Mouse (Mus musculus): ENCODE data around the gene Pigx. TPM values are rescaled to one million over a fixed set of nuclear protein-coding genes. Genes with fewer than 3 reads are reported as not detected.

Pigx gene
- total and polyA plus RNA-seq, 2 experiments from 2014 or later: 44.9 to 61.0 TPM

DNA sequence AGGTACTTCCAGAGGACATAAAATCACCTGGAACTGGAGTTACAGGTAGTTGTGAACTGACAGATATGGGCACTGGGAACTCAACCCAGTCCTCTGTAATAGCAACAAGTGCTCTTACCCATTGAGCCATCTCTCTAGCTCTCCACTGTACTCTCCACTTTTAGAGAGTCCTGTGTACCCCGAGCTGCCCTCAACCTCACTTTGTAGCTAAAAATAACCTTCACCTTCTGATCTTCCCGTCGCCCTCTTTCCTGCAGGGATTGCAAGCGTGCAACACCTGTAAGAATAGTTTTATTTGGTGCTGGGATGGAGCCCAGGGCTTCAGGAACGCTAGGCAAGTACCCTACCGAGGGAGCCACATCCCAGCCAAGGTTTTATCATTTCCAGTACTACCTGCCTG lies 16.2 kb upstream of the Pigx start:
- 19% methylated on average over 6 of the region's 6 CpGs for WGBS
- no peak overlapping the region for H3K4me2 ChIP-seq (ENCODE audit: low read depth, low read length)
- ATAC-seq (ENCODE audit: insufficient read depth, low read depth): no peak

DNA sequence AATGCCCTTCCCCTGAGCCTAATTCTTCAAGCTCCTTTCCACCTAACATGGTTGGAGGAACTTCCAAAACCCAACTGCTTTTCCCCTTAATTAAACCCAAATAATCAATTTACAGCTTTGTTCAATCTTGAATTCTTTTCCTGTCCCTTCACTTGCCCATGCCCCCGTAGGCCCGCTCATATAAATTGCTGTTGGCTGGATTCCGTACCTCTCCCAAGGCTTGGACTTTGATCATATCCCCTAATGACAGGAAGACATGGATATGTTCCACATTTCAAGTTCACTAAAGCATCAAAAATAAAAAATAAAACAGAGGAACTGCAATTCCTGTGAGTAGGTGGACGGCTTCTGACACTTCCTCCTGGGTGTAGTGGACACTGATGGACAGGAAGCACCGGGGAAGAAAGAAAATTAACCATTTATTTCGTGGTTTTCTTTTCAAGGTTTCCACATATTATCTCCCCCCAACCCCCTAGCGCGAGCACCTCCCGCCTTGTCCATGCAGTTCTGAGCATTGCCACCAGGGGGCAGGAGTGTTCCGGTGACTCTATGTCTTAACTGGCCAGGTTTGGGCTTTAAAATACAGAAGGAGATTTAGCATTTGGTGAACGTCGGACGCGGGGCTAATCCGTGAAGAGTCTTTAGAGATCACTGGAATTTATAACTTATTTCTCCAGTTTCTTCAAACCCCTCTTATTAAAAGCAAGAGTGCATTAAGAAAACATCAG lies 15.6 kb upstream of the Pigx start:
- Histone ChIP-seq H3K36me3 (replicated peaks; ENCODE audit: control insufficient read depth, insufficient read depth, low read length) (no peaks in the 10 kb centered on the region), H3K27me3 (ENCODE audit: control insufficient read depth, insufficient read depth, low read length) (no peaks in the 10 kb centered on the region), H3K4me2 (ENCODE audit: low read depth, low read length) (peak overlapping the region; percentile 13; the same call in 1 of the 2 replicates), H3K4me1 (ENCODE audit: control insufficient read depth, insufficient read depth) (no peaks in the 10 kb centered on the region), H3K27ac (ENCODE audit: low read depth) (peak overlapping the region; percentile 6; the same call in 1 of the 2 replicates), H3K9me3 (replicated peaks; ENCODE audit: control insufficient read depth, low read length) (no peaks in the 10 kb centered on the region), H3K9ac (replicated peaks; ENCODE audit: low read depth, low read length) (no peak overlapping the region), H3K4me3 (ENCODE audit: low read depth, low read length) (no peak overlapping the region)
- TF ChIP-seq CTCF (IDR thresholded peaks at IDR 0.05; ENCODE audit: low read depth) (peak; percentile 93), EP300 (IDR thresholded peaks at IDR 0.05; ENCODE audit: low read depth) (no peak)
- ATAC-seq (ENCODE audit: insufficient read depth, low read depth) (0 out of 2 replicates have a peak, but pooled peaks have one; percentile 35), DNase-seq (ENCODE audit: low spot score) (peak; percentile 68)
- 17% methylated on average over 15 of the region's 15 CpGs for WGBS

More for the DNA sequence above, 16.2 kb upstream of the Pigx start:
- Histone ChIP-seq H3K36me3 (replicated peaks; ENCODE audit: control insufficient read depth, insufficient read depth, low read length) (no peaks in the 10 kb centered on the region), H3K9ac (replicated peaks; ENCODE audit: low read depth, low read length) (no peak overlapping the region), H3K4me1 (ENCODE audit: control insufficient read depth, insufficient read depth) (no peaks in the 10 kb centered on the region), H3K9me3 (replicated peaks; ENCODE audit: control insufficient read depth, low read length) (no peaks in the 10 kb centered on the region), H3K4me3 (ENCODE audit: low read depth, low read length) (no peak overlapping the region), H3K27me3 (ENCODE audit: control insufficient read depth, insufficient read depth, low read length) (no peaks in the 10 kb centered on the region), H3K27ac (ENCODE audit: low read depth) (no peak overlapping the region)
- TF ChIP-seq EP300 (IDR thresholded peaks at IDR 0.05; ENCODE audit: low read depth) (no peak), CTCF (IDR thresholded peaks at IDR 0.05; ENCODE audit: low read depth) (no peak)
- no peak for DNase-seq (ENCODE audit: low spot score)

DNA sequence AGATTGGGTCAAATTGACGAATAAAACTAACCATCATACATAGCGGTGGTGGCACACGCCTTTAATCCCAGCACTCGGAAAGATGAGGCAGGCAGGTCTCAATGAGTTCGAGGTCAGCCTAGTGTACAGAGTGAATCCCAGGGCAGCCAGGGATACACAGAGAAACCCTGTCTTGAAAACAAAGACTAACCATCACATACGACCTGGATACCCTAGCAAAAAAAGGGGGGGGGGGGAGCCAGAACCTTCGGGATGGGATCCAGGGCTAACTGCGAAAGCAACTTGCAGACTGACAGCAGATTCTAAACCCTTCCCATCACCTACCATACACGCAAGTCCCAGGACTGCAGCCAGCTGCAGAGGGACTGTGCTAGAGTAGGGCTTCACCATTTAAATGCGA lies 14.9 kb upstream of the Pigx start:
- no peak for ATAC-seq (ENCODE audit: insufficient read depth, low read depth)
- Histone ChIP-seq H3K27ac (ENCODE audit: low read depth) (0 out of 2 replicates have a peak overlapping the region, but pooled peaks have one; percentile 6), H3K4me1 (ENCODE audit: control insufficient read depth, insufficient read depth) (no peaks in the 10 kb centered on the region), H3K4me3 (ENCODE audit: low read depth, low read length) (no peak overlapping the region), H3K36me3 (replicated peaks; ENCODE audit: control insufficient read depth, insufficient read depth, low read length) (no peaks in the 10 kb centered on the region), H3K9ac (replicated peaks; ENCODE audit: low read depth, low read length) (no peak overlapping the region), H3K4me2 (ENCODE audit: low read depth, low read length) (no peak overlapping the region), H3K27me3 (ENCODE audit: control insufficient read depth, insufficient read depth, low read length) (no peaks in the 10 kb centered on the region), H3K9me3 (replicated peaks; ENCODE audit: control insufficient read depth, low read length) (no peaks in the 10 kb centered on the region)
- no peak for TF ChIP-seq EP300 (IDR thresholded peaks at IDR 0.05; ENCODE audit: low read depth)
- TF ChIP-seq CTCF (IDR thresholded peaks at IDR 0.05; ENCODE audit: low read depth): no peak
- no peak for DNase-seq (ENCODE audit: low spot score)
- 80% methylated on average over 10 of the region's 10 CpGs for whole genome bisulfite sequencing

DNA sequence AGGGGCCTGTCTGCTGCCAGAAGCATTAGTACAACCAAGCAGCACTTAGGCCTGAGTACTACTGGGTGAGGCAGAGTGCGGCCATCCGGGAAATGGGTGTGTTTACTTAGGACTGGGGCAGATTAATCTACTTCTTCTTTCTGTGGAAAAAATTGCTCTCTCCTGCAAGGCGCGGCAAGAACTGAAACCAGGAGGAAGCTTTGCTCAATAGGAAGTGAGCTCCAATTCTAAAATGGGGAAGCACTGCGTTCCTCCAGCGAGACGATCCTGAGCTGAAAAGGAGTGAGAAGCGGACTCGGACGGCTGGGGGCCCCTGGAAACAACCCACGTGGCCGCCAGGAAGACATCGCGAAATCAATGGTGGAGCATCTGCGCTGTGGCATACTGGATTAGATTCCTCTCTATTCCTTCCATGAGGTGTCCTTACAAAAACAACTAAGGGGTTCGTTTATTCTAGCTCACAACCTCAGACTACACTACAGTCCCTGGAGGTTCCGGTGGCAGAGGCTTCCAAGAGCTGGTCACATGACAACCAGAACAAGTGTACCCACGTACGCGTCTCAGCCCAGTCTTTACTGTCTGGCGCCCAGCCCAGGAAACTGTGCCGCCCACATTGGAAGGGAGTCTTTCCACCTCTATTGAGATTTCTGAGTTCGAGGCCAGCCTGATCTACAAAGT lies 14.1 kb upstream of the Pigx start:
- H3K27ac ChIP-seq (ENCODE audit: low read depth): peak overlapping the region; percentile 52
- no peaks in the 10 kb centered on the region for H3K4me1 ChIP-seq (ENCODE audit: control insufficient read depth, insufficient read depth)
- H3K4me3 ChIP-seq (ENCODE audit: low read depth, low read length): peak overlapping the region; percentile 12; the same call in 1 of the 2 replicates
- DNase-seq (ENCODE audit: low spot score): peak; percentile 41
- no peaks in the 10 kb centered on the region for H3K27me3 ChIP-seq (ENCODE audit: control insufficient read depth, insufficient read depth, low read length)
- peak overlapping the region; percentile 34; the same call in 1 of the 2 replicates for H3K4me2 ChIP-seq (ENCODE audit: low read depth, low read length)
- peak overlapping the region; percentile 6; the same call in 1 of the 2 replicates for H3K9ac ChIP-seq (replicated peaks; ENCODE audit: low read depth, low read length)
- H3K9me3 ChIP-seq (replicated peaks; ENCODE audit: control insufficient read depth, low read length): no peaks in the 10 kb centered on the region
- peak; percentile 57 for ATAC-seq (ENCODE audit: insufficient read depth, low read depth)
- H3K36me3 ChIP-seq (replicated peaks; ENCODE audit: control insufficient read depth, insufficient read depth, low read length): no peaks in the 10 kb centered on the region
- 38% methylated on average over 23 of the region's 23 CpGs for whole genome bisulfite sequencing
- TF ChIP-seq CTCF (IDR thresholded peaks at IDR 0.05; ENCODE audit: low read depth) (no peak), EP300 (IDR thresholded peaks at IDR 0.05; ENCODE audit: low read depth) (no peak)

DNA sequence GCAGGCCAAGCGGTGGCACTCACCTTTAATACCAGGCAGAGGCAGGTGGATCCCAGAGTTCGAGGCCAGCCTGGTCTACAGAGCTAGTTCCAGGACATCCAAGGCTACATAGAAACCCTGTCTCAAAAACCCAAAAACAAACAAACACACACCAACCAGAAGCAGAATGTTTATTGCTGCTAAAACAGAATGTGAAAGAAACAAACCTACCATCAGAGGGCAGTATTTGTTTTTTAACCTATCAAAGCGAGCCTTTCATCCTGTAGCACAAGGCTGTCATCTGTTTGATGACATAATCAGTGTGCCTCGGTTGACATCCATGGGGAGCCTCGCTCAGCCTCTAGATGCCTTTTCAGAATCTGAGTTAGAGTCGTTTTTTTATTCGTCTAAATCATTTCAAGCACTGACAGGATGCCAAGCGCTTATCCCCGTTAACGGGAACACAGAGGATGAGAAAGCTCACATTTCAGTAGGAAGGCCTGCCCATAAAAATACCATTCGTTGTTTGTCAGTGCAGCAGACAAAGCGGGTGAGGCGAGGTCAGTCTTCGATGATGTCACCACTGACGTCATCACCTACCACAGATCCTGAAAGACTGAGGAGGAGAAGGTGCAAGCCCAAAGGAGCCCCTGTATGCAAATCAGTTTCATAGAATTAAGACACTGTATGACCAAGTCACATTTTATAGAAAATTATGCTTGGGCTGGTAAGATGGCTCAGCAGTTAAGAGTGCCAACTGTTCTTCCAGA lies 11.6 kb upstream of the Pigx start:
- TF ChIP-seq EP300 (IDR thresholded peaks at IDR 0.05; ENCODE audit: low read depth): no peak
- peak; percentile 2; the same call in 1 of the 2 replicates for TF ChIP-seq CTCF (IDR thresholded peaks at IDR 0.05; ENCODE audit: low read depth)
- no peak overlapping the region for H3K4me2 ChIP-seq (ENCODE audit: low read depth, low read length)
- DNase-seq (ENCODE audit: low spot score): no peak
- WGBS: 56% methylated on average over 15 of the region's 15 CpGs
- no peaks in the 10 kb centered on the region for H3K9me3 ChIP-seq (replicated peaks; ENCODE audit: control insufficient read depth, low read length)
- no peaks in the 10 kb centered on the region for H3K27me3 ChIP-seq (ENCODE audit: control insufficient read depth, insufficient read depth, low read length)
- peaks cover 16% of the 10 kb centered on the region; the same call in 1 of the 2 replicates for H3K36me3 ChIP-seq (replicated peaks; ENCODE audit: control insufficient read depth, insufficient read depth, low read length)
- no peak overlapping the region for H3K9ac ChIP-seq (replicated peaks; ENCODE audit: low read depth, low read length)
- no peak overlapping the region for H3K4me3 ChIP-seq (ENCODE audit: low read depth, low read length)
- no peak for ATAC-seq (ENCODE audit: insufficient read depth, low read depth)
- H3K4me1 ChIP-seq (ENCODE audit: control insufficient read depth, insufficient read depth): no peaks in the 10 kb centered on the region
- no peak overlapping the region for H3K27ac ChIP-seq (ENCODE audit: low read depth)
